Mouse (Mus musculus) kidney, adult 2 months (tissue): ENCODE data around the gene Apoh. TPM values are rescaled to one million over a fixed set of nuclear protein-coding genes. Genes with fewer than 3 reads are reported as not detected.

Experiments
- DNase-seq: peaks from one replicate; pipeline ENCODE4 v3.0.0; 2021
- H3K27ac ChIP-seq: fragments of 200-500 bp; 2 replicates; pipeline ENCODE4 v1.5.1; 2012; ENCODE audit warnings: low read depth, low read length, control low read depth, inconsistent platforms; ENCODE audit not compliant: insufficient read depth
- H3K27me3 ChIP-seq: fragments of 200-500 bp; replicated peaks from 2 replicates; pipeline ENCODE4 v1.6.1; 2012; ENCODE audit warnings: mild to moderate bottlenecking, moderate library complexity, low read length, inconsistent platforms; ENCODE audit not compliant: control insufficient read depth, insufficient read depth
- H3K36me3 ChIP-seq: fragments of 200-500 bp; 2 replicates; pipeline ENCODE4 v1.6.1; 2012; ENCODE audit warnings: mild to moderate bottlenecking, moderate library complexity, low read length, inconsistent platforms; ENCODE audit not compliant: control insufficient read depth, insufficient read depth
- H3K4me1 ChIP-seq: fragments of 200-500 bp; 2 replicates; pipeline ENCODE4 v1.6.1; 2011; ENCODE audit warnings: low read length; ENCODE audit not compliant: control insufficient read depth, insufficient read depth
- H3K4me3 ChIP-seq: fragments of 200-500 bp; 2 replicates; pipeline ENCODE4 v1.5.1; 2011; ENCODE audit warnings: mild to moderate bottlenecking, low read depth, low read length, control low read depth; ENCODE audit not compliant: insufficient read depth
- CTCF ChIP-seq: fragments of 200-500 bp; conservative IDR thresholded peaks from 2 replicates; pipeline ENCODE4 v1.5.1; 2011; ENCODE audit warnings: low read depth, mild to moderate bottlenecking, control low read depth, low read length, moderate library complexity, mixed read lengths; ENCODE audit not compliant: insufficient read depth, insufficient read length
- POLR2A ChIP-seq: fragments of 200-500 bp; IDR thresholded peaks from one replicate; pipeline ENCODE4 v1.6.1; 2011; ENCODE audit warnings: low read depth, low read length, control low read depth
- WGBS: fragments of 180-500 bp; shearing (Covaris S2); methylation state at CpG from one replicate; pipeline ENCODE4 v1.1.7; 2018; 5-methylcytosine and 5-hydroxymethylcytosine counted together
- polyA plus RNA-seq: library from polyadenylated mRNA; depleted of rRNA; stranded (reverse); fragments of >200 nt; gene quantifications from 2 replicates; pipeline ENCODE4 v1.2.3, GENCODE M21; 2012

The Apoh gene
- polyA plus RNA-seq, 1 experiment: not detected

DNA sequence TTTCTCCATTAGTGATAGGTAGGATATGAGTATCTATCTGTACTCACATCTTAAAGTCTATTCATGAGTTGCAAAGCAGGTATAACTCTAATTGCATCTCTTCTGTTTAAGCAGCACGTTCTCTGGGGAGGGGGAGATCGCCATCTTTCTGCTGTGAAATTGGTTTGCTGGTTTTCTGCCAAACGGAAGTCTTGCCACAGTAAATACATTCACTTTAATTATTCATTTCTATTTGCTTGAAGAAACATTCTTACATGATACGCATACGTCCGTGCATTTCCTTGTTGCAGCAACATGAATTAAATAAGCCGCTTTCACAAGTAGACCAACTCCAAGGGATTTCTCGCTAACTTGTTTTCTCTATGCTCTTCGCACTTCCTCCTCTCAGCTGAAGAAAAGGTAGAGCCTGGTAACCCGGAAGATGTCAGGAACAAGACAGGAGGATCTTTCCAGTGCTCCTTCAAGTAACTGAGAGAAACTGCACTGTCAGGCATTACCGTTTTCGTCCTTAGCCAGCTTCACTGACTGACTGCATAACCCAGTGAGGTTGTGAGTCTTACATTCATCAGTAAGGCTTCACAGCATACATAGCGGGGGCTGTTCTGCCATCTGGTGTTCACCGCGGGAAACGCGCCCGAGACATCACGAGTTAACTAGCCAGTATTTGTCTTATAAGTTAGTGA lies 34.7 kb downstream of the Apoh start:
- no peak overlapping the region for H3K27ac ChIP-seq
- TF ChIP-seq CTCF: peak; percentile 99
- TF ChIP-seq POLR2A: no peak
- WGBS: 29% methylated on average over 19 of the region's 19 CpGs

DNA sequence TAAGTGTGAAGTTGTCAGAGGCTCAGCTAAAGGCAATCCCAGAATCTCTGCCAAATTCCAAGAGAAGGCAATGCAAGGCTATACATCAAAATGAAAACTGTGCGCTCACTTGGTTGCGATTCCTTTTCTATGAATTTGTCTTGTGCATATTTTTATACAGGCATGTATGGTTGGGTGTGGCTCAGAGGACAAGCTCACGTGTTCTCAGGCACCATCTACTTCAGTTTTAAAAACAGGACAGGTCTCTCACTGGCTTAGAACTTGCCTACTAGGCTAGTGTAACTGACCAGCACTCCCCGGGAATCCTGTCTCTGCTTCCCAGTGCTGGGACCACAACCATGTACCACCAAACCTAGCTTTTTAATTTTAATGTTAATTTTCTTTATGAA lies 35.2 kb downstream of the Apoh start:
- TF ChIP-seq CTCF (no peak), POLR2A (no peak)
- no peaks in the 10 kb centered on the region for H3K36me3 ChIP-seq
- no peak overlapping the region for H3K4me3 ChIP-seq
- DNase-seq: no peak
- H3K27me3 ChIP-seq: no peaks in the 10 kb centered on the region
- 73% methylated on average over 4 of the region's 4 CpGs for WGBS
- no peak overlapping the region for H3K27ac ChIP-seq
- H3K4me1 ChIP-seq: no peaks in the 10 kb centered on the region

More for the DNA sequence above, 34.7 kb downstream of the Apoh start:
- Histone ChIP-seq H3K27me3 (no peaks in the 10 kb centered on the region), H3K4me3 (no peak overlapping the region), H3K36me3 (no peaks in the 10 kb centered on the region), H3K4me1 (no peaks in the 10 kb centered on the region)
- DNase-seq: peak; percentile 80

DNA sequence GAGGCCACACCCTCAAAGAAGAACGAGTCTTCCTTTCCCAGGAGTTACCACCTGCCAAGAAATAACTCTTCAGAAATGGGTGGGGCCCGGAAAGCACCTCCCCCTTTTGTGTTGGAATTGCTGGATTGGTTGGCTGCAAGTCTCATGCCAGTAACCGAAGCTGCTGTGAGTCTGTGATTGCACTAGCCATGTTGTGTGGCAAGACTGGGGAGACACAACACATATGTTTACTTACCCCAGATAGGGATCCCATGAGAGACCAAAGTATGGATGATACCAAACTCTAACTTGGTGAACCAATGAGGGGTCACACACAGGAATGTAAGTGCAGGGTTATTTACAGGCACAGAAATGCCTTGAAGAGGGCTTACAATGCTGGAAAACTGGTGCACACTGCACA lies 39.5 kb downstream of the Apoh start:
- Histone ChIP-seq H3K27me3 (no peaks in the 10 kb centered on the region), H3K36me3 (no peaks in the 10 kb centered on the region), H3K27ac (no peak overlapping the region), H3K4me1 (no peaks in the 10 kb centered on the region), H3K4me3 (no peak overlapping the region)
- 85% methylated on average over 3 of the region's 3 CpGs for WGBS
- TF ChIP-seq POLR2A: no peak
- TF ChIP-seq CTCF: no peak
- no peak for DNase-seq

DNA sequence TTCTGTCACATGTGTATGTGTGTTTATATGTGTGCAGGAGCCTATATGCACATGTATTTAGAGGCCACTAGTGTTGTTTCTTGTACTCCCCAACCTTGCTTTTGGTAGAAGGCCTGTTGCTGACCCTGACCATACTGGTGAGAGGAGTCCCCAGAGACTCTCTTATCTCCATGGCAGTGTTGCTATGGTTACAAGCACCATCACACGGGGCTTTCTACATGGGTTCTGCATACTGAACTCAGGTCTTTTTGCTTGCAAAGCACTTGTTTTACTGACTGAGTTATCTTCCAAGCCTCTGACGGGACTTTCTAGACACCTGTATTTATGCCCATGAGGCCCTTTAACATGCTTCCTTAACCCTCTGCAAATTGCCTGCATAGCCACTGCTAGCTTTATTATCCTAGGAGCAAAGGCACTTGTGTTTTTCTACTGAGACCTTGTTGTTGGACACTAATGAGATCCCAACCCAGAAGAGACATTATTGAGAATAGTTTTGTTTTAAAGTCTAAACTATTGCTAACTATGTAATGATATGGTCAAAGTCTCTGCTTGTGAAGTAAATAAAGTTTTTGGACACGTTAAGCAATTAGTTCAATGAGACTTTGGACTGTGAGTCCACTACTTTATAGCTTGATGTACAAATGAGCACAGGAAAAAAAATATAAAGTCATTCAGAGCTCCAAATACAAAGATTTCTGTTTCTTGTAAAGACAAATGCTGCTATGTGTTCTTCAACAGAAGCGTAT lies 41.9 kb downstream of the Apoh start:
- WGBS: 58% methylated on average over 4 of the region's 4 CpGs
- no peak for DNase-seq
- TF ChIP-seq CTCF (no peak), POLR2A (no peak)

DNA sequence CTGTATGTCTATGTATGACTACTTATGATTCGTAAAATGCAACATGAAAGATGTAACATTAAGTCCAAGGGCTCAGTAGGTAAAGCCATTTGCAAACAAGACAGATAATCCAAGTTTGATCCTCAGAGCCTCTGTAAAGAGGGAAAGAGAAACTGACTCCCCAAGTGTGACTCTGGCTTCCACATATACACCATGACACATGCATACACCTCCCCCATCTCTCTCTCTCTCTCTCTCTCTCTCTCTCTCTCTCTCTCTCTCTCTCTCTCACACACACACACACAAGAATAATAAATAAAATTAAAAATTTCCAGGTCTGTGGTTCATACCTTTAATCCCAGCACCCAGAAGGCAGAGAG lies 42.5 kb downstream of the Apoh start:
- WGBS: 98% methylated on average over 1 of the region's 1 CpGs
- no peak for DNase-seq
- H3K27me3 ChIP-seq: no peaks in the 10 kb centered on the region
- no peak overlapping the region for H3K4me3 ChIP-seq
- no peak overlapping the region for H3K27ac ChIP-seq
- TF ChIP-seq CTCF (no peak), POLR2A (no peak)
- no peaks in the 10 kb centered on the region for H3K4me1 ChIP-seq
- no peaks in the 10 kb centered on the region for H3K36me3 ChIP-seq

More for the DNA sequence above, 41.9 kb downstream of the Apoh start:
- Histone ChIP-seq H3K27ac (no peak overlapping the region), H3K4me3 (no peak overlapping the region), H3K4me1 (no peaks in the 10 kb centered on the region), H3K36me3 (no peaks in the 10 kb centered on the region), H3K27me3 (no peaks in the 10 kb centered on the region)

DNA sequence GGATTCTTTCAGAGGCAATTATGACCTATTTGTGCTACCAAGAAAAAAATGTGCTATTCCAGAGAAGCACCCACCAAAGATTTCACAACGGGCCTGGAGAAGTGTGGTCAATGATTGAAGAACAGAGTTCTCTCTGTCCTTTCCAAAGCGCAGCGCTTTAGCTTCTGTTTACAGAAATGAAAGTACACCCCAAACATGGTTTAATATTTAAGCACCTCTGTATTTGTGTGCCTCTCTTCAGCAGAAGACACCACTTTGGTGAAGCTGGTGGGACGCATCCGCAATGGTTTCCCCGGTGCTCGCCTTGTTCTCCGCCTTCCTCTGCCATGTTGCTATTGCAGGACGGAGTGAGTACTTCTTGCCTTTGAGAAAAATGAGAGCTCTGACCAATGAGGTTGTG lies 51.9 kb downstream of the Apoh start:
- DNase-seq: peak; percentile 68
- TF ChIP-seq POLR2A: no peak
- no peak for TF ChIP-seq CTCF
- no peak overlapping the region for H3K27ac ChIP-seq

DNA sequence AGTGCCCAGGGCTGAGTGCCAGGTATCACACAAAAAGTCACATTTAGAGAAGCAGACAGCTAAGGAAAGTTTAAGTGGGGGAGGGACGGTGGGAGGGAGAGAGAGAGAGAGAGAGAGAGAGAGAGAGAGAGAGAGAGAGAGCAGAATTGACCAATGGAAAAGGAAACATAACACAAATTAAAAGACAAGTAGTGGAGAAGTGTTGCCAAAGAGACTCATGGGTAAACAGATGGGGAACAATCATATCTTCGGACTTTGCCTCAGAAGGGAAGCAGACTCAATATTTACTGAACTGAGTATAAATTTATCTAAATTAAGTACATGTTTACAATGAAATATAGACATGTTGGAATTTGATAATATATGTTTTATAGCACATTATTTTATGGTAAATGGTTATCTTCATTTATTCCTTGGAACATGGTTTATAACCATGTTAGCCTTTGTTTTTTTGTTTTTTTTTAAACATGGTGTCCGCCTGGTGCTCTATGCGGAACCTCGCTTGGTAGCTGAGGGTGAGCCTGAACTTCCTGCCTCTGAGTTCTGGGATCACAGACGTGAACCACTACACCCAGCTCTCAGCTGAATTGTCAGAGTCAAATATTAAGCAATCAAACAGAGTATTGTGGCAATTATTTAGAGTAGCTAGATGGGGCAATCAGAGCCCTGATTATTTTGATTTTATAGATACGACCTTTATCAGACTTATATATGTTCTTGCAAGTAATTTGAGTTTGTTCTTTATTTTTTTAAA lies 53.1 kb downstream of the Apoh start:
- Histone ChIP-seq H3K27ac (no peak overlapping the region), H3K4me3 (no peak overlapping the region), H3K27me3 (no peaks in the 10 kb centered on the region), H3K4me1 (no peaks in the 10 kb centered on the region), H3K36me3 (no peaks in the 10 kb centered on the region)
- DNase-seq: no peak
- TF ChIP-seq CTCF (no peak), POLR2A (no peak)
- WGBS: 85% methylated on average over 7 of the region's 7 CpGs

More for the DNA sequence above, 51.9 kb downstream of the Apoh start:
- Histone ChIP-seq H3K4me1 (no peaks in the 10 kb centered on the region), H3K27me3 (no peaks in the 10 kb centered on the region), H3K4me3 (no peak overlapping the region), H3K36me3 (no peaks in the 10 kb centered on the region)
- WGBS: 81% methylated on average over 9 of the region's 9 CpGs
